Mouse (Mus musculus) adrenal gland, adult (tissue): ENCODE results near the gene B230219D22Rik.
A peak's percentile ranks its signal among the peaks of the same experiment; 100 is the strongest.
"Not testable (repeated sequence)": the region's sequence is repeated elsewhere in the genome, so short reads cannot be mapped to it uniquely, and the experiment has no call there.

Experiments
- DNase-seq, 2 experiments: peaks; one replicate each; pipeline ENCODE4 v3.0.0; 2022 to 2023; ENCODE audit warnings: low spot score in 1 of 2; ENCODE audit not compliant: inconsistent age in 2 of 2

The B230219D22Rik gene

GRCm38 (mm10) chr13:55692535-55693242, at the start of gene B230219D22Rik:
TSS of gene B230219D22Rik (plus strand) at chr13:55693124.
- DNase-seq, result peak; percentile 94 to 97

GRCm38 (mm10) chr13:55644525-55644924, 48.4 kb upstream of the B230219D22Rik start:
- no peak for DNase-seq

- no peak for DNase-seq
Measured at GRCm38 (mm10) chr13:55650098-55650497, 42.8 kb upstream of the B230219D22Rik start.

GRCm38 (mm10) chr13:55650980-55651379, 41.9 kb upstream of the B230219D22Rik start:
- no peak for DNase-seq

- DNase-seq, result peak; percentile 33 to 65
Measured at GRCm38 (mm10) chr13:55668550-55668949, 24.4 kb upstream of the B230219D22Rik start.

- no peak for DNase-seq
Measured at GRCm38 (mm10) chr13:55672711-55673110, 20.2 kb upstream of the B230219D22Rik start.

GRCm38 (mm10) chr13:55677364-55677763, 15.6 kb upstream of the B230219D22Rik start:
- no peak for DNase-seq

GRCm38 (mm10) chr13:55682201-55682600, 10.7 kb upstream of the B230219D22Rik start:
- DNase-seq, result no peak

GRCm38 (mm10) chr13:55683581-55683980, 9.3 kb upstream of the B230219D22Rik start:
- DNase-seq, result peak; percentile 69 to 81

GRCm38 (mm10) chr13:55686107-55686633, 6.8 kb upstream of the B230219D22Rik start:
- no peak for DNase-seq

GRCm38 (mm10) chr13:55687927-55688602, 4.9 kb upstream of the B230219D22Rik start:
- DNase-seq, result no peak

- DNase-seq, result no peak
Measured at GRCm38 (mm10) chr13:55693243-55693721, 358 bp downstream of the B230219D22Rik start.

GRCm38 (mm10) chr13:55694110-55694509, 1.2 kb downstream of the B230219D22Rik start:
- DNase-seq, result no peak

- DNase-seq, result not testable (repeated sequence)
Measured at GRCm38 (mm10) chr13:55695989-55696388, 3.1 kb downstream of the B230219D22Rik start.

- no peak for DNase-seq
Measured at GRCm38 (mm10) chr13:55704301-55704700, 11.4 kb downstream of the B230219D22Rik start.

GRCm38 (mm10) chr13:55712846-55713245, 19.9 kb downstream of the B230219D22Rik start:
- DNase-seq, result no peak

GRCm38 (mm10) chr13:55714501-55715166, 21.7 kb downstream of the B230219D22Rik start, which contains the start of gene Txndc15:
TSS of gene Txndc15 (plus strand) at chr13:55714650.
- peak; percentile 91 to 98 for DNase-seq

- DNase-seq, result no peak
Measured at GRCm38 (mm10) chr13:55715167-55715512, 22.2 kb downstream of the B230219D22Rik start.

GRCm38 (mm10) chr13:55715908-55716510, 23.1 kb downstream of the B230219D22Rik start:
- no peak for DNase-seq

- no peak for DNase-seq
Measured at GRCm38 (mm10) chr13:55721516-55721915, 28.6 kb downstream of the B230219D22Rik start.

- no peak for DNase-seq
Measured at GRCm38 (mm10) chr13:55721995-55722394, 29.1 kb downstream of the B230219D22Rik start.
